8 mouse cellular contexts compared by ENCODE assay signal in genomic region chr9:110879998-110880561, GRCm38 (mm10). TPM values are rescaled to one million over a fixed set of nuclear protein-coding genes. Genes with fewer than 3 reads are reported as not detected.
A peak's percentile ranks its signal among the peaks of the same experiment; 100 is the strongest.
DNase-seq lines count a peak whose midpoint lies in the region; ATAC-seq and TF ChIP-seq lines count a peak whose summit lies in the region.

Gene Tmie, minus strand, starts transcription at chr9:110880113.

- TF ChIP-seq POLR2A in ES-Bruce4 (IDR thresholded peaks at IDR 0.05; ENCODE audit: insufficient read depth, low read length), result no peak

- H3K4me1 ChIP-seq in ES-Bruce4 (ENCODE audit: control insufficient read depth, insufficient read depth, low read length), result peaks cover 2% of the 10 kb centered on the region
- peaks cover 26% of the 10 kb centered on the region for H3K4me1 ChIP-seq in hindbrain, embryonic 15.5 days (replicated peaks)
- H3K4me1 ChIP-seq in limb, embryonic 10.5 days, result peaks cover 24% of the 10 kb centered on the region

- H3K9ac ChIP-seq in ES-Bruce4 (ENCODE audit: low read depth, poor library complexity, severe bottlenecking), result peak within 1 kb of the TSS; percentile 54
- H3K9ac ChIP-seq in hindbrain, embryonic 15.5 days, result peak within 1 kb of the TSS; percentile 52

- peak; percentile 37 for ATAC-seq in hindbrain, embryonic 15.5 days (ENCODE audit: low FRiP score, low read depth)
- 0 out of 2 replicates have a peak, but pooled peaks have one; percentile 8 for ATAC-seq in megakaryocyte-erythroid progenitor cell, adult 5-6 weeks (replicated peaks; ENCODE audit: low FRiP score, low TSS enrichment, poor library complexity, severe bottlenecking)

- no peak for TF ChIP-seq CTCF in ES-Bruce4 (IDR thresholded peaks at IDR 0.05; ENCODE audit: low read depth, low read length)

- H3K36me3 ChIP-seq in ES-Bruce4 (ENCODE audit: control insufficient read depth, insufficient read depth, low read length, poor library complexity, severe bottlenecking), result no peaks in the 10 kb centered on the region
- no peaks in the 10 kb centered on the region for H3K36me3 ChIP-seq in hindbrain, embryonic 15.5 days
- no peaks in the 10 kb centered on the region for H3K36me3 ChIP-seq in limb, embryonic 10.5 days

- peak within 1 kb of the TSS; percentile 85 for H3K4me3 ChIP-seq in ES-Bruce4 (ENCODE audit: low read depth, low read length)
- peak within 1 kb of the TSS; percentile 54 for H3K4me3 ChIP-seq in hindbrain, embryonic 15.5 days
- H3K4me3 ChIP-seq in limb, embryonic 10.5 days, result peak within 1 kb of the TSS; percentile 61

- no peaks in the 10 kb centered on the region for H3K27me3 ChIP-seq in ES-Bruce4 (ENCODE audit: control insufficient read depth, insufficient read depth, low read length, poor library complexity, severe bottlenecking)
- peaks cover 22% of the 10 kb centered on the region for H3K27me3 ChIP-seq in hindbrain, embryonic 15.5 days
- H3K27me3 ChIP-seq in limb, embryonic 10.5 days (ENCODE audit: low read depth, poor library complexity, severe bottlenecking), result peaks cover 72% of the 10 kb centered on the region

- H3K27ac ChIP-seq in ES-Bruce4 (ENCODE audit: insufficient read depth, low read length), result no peak within 1 kb of the TSS
- peak within 1 kb of the TSS; percentile 56 for H3K27ac ChIP-seq in hindbrain, embryonic 15.5 days (replicated peaks)
- peak within 1 kb of the TSS; percentile 69 for H3K27ac ChIP-seq in limb, embryonic 10.5 days

- TF ChIP-seq EP300 in ES-Bruce4 (IDR thresholded peaks at IDR 0.05; ENCODE audit: insufficient read depth, low read depth, low read length), result no peak

- DNase-seq in adrenal gland, postnatal 14 days, result peak; percentile 85
- DNase-seq in gastrocnemius, postnatal 10 days, result peak; percentile 62
- peak; percentile 70 for DNase-seq in limb, embryonic 10.5 days (ENCODE audit: low spot score)
- peak; percentile 41 for DNase-seq in right cerebral cortex, postnatal 4 days
- DNase-seq in cerebellum, adult 18-20 months, result no peak

- H3K9me3 ChIP-seq in ES-Bruce4 (replicated peaks; ENCODE audit: control insufficient read depth, insufficient read depth, low read length, poor library complexity, severe bottlenecking), result no peaks in the 10 kb centered on the region
- no peaks in the 10 kb centered on the region for H3K9me3 ChIP-seq in hindbrain, embryonic 15.5 days
- no peaks in the 10 kb centered on the region for H3K9me3 ChIP-seq in limb, embryonic 10.5 days (replicated peaks)

- peak within 1 kb of the TSS; percentile 90 for H3K4me2 ChIP-seq in hindbrain, embryonic 15.5 days

- under 1% methylated on average over 54 of the region's 57 CpGs for WGBS in hindbrain, embryonic 15.5 days
- WGBS in limb, embryonic 10.5 days, result under 1% methylated on average over 55 of the region's 57 CpGs

RNA-seq across cellular contexts. Expression of gene Tmie, which starts in this region (rescaled TPM):
- 1.6 and 3.1 TPM in 2 replicates for polyA plus RNA-seq in ES-Bruce4 (2011; ENCODE audit: insufficient read depth, insufficient read length, low read depth, missing spikeins)
- 2.2 and 3.5 TPM in 2 replicates for total RNA-seq in adrenal gland, postnatal 14 days (2021)
- total RNA-seq in gastrocnemius, postnatal 10 days (2021), result under 1 TPM; 0.47 to 0.54 TPM
- polyA plus RNA-seq in hindbrain, embryonic 15.5 days (2015; fragmentation: Nextera tagmentation; extraction: Ambion mirVana), result 4.2 and 4.7 TPM in 2 replicates
- polyA plus RNA-seq in limb, embryonic 10.5 days (2016; fragmentation: Nextera tagmentation; extraction: Ambion mirVana), result 0.09 TPM in 1 of 2 replicates, not detected in the other
- 0.94 TPM in 1 of 2 replicates, not detected in the other for total RNA-seq in megakaryocyte-erythroid progenitor cell, adult 5-6 weeks (2014; fragmentation: Nextera tagmentation)
- total RNA-seq in megakaryocyte-erythroid progenitor cell, adult 5-6 weeks (2017), result 0.88 TPM in 1 of 2 replicates, not detected in the other

Comparison
In these comparisons a context has a peak if more than half of its experiments do, and no peak if none do; other contexts are left out.
1. Peak in DNase-seq in gastrocnemius, postnatal 10 days; RNA of the gene not detected or under 1 TPM.
2. Peak in DNase-seq, H3K4me3 ChIP-seq and H3K27ac ChIP-seq in limb, embryonic 10.5 days; RNA of the gene not detected or under 1 TPM.
3. Peak in ATAC-seq in megakaryocyte-erythroid progenitor cell, adult 5-6 weeks; RNA of the gene not detected or under 1 TPM.
4. DNase-seq: peak in adrenal gland, postnatal 14 days (single experiment) and right cerebral cortex, postnatal 4 days (single experiment); none in cerebellum, adult 18-20 months (0 of 2).
5. Peak in every context shown above with its lines, with median percentiles within 50 percentile points of each other: H3K4me3 ChIP-seq.